Mouse (Mus musculus): ENCODE results near the gene Oard1. TPM values are rescaled to one million over a fixed set of nuclear protein-coding genes. Genes with fewer than 3 reads are reported as not detected.

Oard1 gene
- total RNA-seq, 2 experiments from 2014 or later: 40.3 to 52.8 TPM

Other genes starting within 250 kb of the Oard1 start
- gene A530064D06Rik, start 242.7 kb upstream of the Oard1 start, total RNA-seq (2015): 43.0 and 46.9 TPM in 2 replicates
- 58.8 and 60.9 TPM in 2 replicates for gene A530064D06Rik, start 242.7 kb upstream of the Oard1 start, total RNA-seq (2017)
- 5.4 and 6.6 TPM in 2 replicates for gene Trem1, start 177.2 kb upstream of the Oard1 start, total RNA-seq (2015)
- gene Trem1, start 177.2 kb upstream of the Oard1 start, total RNA-seq (2017): 18.9 and 19.2 TPM in 2 replicates
- gene Trem3, start 162.2 kb upstream of the Oard1 start, total RNA-seq (2015): 77.8 and 87.0 TPM in 2 replicates
- gene Trem3, start 162.2 kb upstream of the Oard1 start, total RNA-seq (2017): 72.1 and 98.8 TPM in 2 replicates
- 5.5 and 6.3 TPM in 2 replicates for gene Treml4, start 145.7 kb upstream of the Oard1 start, total RNA-seq (2015)
- 15.4 and 20.2 TPM in 2 replicates for gene Treml4, start 145.7 kb upstream of the Oard1 start, total RNA-seq (2017)
- gene Treml2, start 110.5 kb upstream of the Oard1 start, total RNA-seq (2015): 48.1 and 51.7 TPM in 2 replicates
- 45.3 and 52.1 TPM in 2 replicates for gene Treml2, start 110.5 kb upstream of the Oard1 start, total RNA-seq (2017)
- 68.9 and 78.4 TPM in 2 replicates for gene B430306N03Rik, start 93.9 kb upstream of the Oard1 start, total RNA-seq (2015)
- gene B430306N03Rik, start 93.9 kb upstream of the Oard1 start, total RNA-seq (2017): 34.0 and 39.6 TPM in 2 replicates
- 50.6 and 58.3 TPM in 2 replicates for gene Trem2, start 63.6 kb upstream of the Oard1 start, total RNA-seq (2015)
- gene Trem2, start 63.6 kb upstream of the Oard1 start, total RNA-seq (2017): 85.8 and 90.5 TPM in 2 replicates
- 0.29 and 0.39 TPM in 2 replicates for gene Treml1, start 50.1 kb upstream of the Oard1 start, total RNA-seq (2015)
- 0.40 TPM in 1 of 2 replicates, not detected in the other for gene Treml1, start 50.1 kb upstream of the Oard1 start, total RNA-seq (2017)
- gene Nfya, start 108 bp upstream of the Oard1 start, total RNA-seq (2015): 83.3 and 85.2 TPM in 2 replicates
- gene Nfya, start 108 bp upstream of the Oard1 start, total RNA-seq (2017): 32.8 and 47.1 TPM in 2 replicates
- 0.45 TPM in 1 of 2 replicates, not detected in the other for gene Apobec2, start 22.9 kb downstream of the Oard1 start, total RNA-seq (2015)
- 0.20 TPM in 1 of 2 replicates, not detected in the other for gene Apobec2, start 22.9 kb downstream of the Oard1 start, total RNA-seq (2017)
- 3.2 and 5.3 TPM in 2 replicates for gene Tspo2, start 41.5 kb downstream of the Oard1 start, total RNA-seq (2015)
- gene Tspo2, start 41.5 kb downstream of the Oard1 start, total RNA-seq (2017): 4.4 and 14.3 TPM in 2 replicates
- 0.38 TPM in 1 of 2 replicates, not detected in the other for gene Unc5cl, start 44.9 kb downstream of the Oard1 start, total RNA-seq (2015)
- gene Unc5cl, start 44.9 kb downstream of the Oard1 start, total RNA-seq (2017): 0.37 and 0.40 TPM in 2 replicates

Measured in megakaryocyte, adult 5-6 weeks (primary cell).